Mouse (Mus musculus) liver, postnatal 0 days (tissue): ENCODE measurements around the gene Rnf25.

Experiments used
- CTCF ChIP-seq: sonication (generic); IDR thresholded peaks from 2 replicates; pipeline ENCODE4 v1.5.1; 2016; ENCODE audit warnings: antibody characterized with exemption, low read depth
- EP300 ChIP-seq: IDR thresholded peaks from 2 replicates; pipeline ENCODE4 v1.6.1; 2016; ENCODE audit warnings: antibody characterized with exemption, low read depth, mild to moderate bottlenecking

GRCm38 (mm10) chr1:74587233-74587772 is 13.9 kb downstream of the Rnf25 start:
- TF ChIP-seq CTCF (no peak), EP300 (no peak)
